Mouse (Mus musculus): ENCODE measurements around the gene Grk6.
"Not testable (repeated sequence)": the region's sequence is repeated elsewhere in the genome, so short reads cannot be mapped to it uniquely, and the experiment has no call there.

Gene Grk6

DNA sequence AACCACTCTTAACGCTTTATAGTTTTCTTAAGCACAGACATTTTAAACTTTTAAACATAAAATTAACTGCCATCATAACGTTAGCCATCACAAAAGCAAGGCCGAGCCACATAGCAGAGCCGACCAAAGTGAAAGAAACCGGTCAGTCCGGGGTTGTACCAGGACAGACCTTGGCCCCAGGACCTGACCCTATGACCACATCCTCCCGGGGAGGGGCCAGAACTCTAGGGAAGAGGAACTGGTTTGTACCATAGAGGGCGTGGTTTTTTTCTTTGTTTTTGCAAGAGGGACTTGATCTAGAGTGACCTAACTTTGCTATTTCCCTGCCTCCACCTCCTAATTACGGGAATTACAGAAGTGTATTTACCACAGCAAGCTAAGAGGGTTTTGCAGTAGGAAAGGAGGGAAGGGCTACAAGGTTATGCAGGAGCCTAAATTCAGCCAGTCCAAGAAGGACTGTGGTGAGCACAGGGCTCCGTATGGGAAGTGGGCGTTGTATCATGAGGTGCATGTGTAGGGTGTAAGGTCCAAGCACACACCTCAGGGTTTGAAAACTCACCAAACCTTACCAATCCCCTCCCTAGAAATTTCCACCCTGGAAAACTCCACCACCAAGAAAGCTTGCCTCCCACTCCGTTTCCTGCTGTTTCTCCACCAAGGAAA, 15.5 kb upstream of the Grk6 start:
- DNase-seq: peak; percentile 69 to 70

DNA sequence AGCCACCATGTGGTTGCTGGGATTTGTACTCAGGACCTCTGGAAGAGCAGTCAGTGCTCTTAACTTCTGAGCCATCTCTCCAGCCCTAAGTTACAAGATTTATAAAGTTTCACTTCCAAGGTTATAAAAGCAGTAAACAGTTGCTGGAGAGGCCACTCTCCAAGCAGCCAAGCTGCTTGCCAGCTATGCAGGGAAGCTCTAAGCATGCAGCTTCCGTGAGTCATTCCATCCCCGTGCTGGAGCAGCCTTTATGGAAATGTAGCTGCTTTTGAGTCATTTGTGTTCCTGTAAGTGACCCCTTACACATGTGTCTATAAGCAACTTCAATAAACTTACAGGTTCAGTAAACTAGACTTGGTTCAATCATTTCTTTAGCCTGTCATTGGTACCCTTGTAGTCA, 14.3 kb upstream of the Grk6 start:
- no peak for DNase-seq

DNA sequence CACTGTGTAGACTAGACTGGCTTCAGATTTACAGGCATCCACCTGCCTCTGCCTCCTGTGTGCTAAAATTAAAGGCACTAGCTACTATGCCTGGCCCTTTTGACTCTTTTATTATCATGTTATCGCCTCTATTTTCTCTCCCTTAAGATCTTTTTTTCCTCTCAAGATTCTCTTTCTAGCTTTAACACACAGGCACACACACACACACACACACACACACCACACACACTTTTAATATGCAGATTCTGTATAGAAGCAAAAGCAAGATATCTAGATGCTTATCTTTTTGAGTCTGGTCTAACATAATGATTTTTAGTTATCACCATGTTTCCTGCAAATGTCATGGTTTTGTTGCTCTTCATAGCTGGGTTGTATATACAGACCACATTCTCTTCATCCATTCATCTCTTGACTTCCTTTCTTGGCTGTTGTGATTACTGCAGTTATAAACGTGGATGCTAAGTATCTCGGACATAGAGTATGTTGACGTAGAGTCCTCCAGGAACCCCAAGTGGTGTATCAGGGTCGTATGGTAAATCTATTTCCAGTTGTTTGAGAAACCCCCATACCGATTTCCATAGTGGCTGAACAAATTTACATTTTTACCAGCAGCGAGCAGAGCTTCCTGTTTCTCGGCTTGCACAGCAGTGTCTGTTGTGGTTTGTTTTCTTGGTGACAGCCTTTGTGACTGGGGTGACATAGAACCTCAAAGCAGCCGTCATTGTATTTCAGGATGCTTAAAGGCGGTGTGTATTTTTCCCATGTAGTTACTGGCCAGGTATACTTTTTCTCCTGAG, 12.8 kb upstream of the Grk6 start:
- DNase-seq: no peak

DNA sequence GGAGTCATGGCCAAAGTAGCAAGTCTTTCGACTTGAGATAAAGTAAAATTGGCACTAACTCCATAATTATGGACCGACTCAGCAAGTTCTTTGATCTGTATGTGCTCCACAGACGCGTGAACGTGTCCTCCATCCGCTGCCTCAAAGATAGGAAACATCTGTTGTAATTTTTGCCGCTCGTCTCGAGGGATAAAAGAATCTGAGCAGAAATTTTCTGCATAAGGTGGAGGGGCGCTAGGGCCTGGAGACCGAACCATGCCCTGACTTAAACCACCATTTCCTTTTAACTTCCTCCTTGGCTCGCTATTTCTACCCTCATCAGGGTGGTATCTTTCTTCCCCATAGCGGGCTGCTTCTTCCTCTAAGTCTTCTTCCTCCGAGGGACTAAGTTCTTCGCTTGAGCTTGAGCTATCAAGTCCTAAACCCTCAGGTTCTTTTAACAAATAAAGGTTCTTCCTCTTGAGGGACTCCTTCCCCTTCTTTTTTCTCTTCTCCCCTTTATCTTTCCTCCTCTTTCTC, 7.7 kb upstream of the Grk6 start:
- not testable (repeated sequence) for DNase-seq

DNA sequence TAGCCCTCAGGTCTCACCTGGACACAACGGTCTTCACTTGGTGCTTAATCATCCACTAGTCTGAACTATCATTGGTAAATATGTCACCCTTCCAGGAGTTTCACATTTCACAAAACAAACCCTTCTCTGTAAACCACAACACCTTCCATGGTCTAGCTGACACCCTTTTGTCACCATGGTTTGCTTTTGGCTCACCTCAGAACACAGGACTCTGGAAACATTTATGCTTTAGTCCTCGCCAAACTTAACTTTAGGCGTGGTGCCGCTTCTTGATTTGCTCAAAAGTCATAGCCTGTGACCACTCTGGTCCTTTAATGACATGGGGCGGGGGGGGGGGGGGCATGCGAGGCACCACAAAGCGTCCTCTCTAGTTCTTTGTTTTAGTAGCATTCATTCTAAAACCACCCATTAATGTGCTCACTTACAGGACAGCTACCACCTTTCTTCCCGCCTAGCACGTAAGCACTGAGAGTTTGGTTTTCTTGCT, 1.0 kb upstream of the Grk6 start:
- no peak for DNase-seq

DNA sequence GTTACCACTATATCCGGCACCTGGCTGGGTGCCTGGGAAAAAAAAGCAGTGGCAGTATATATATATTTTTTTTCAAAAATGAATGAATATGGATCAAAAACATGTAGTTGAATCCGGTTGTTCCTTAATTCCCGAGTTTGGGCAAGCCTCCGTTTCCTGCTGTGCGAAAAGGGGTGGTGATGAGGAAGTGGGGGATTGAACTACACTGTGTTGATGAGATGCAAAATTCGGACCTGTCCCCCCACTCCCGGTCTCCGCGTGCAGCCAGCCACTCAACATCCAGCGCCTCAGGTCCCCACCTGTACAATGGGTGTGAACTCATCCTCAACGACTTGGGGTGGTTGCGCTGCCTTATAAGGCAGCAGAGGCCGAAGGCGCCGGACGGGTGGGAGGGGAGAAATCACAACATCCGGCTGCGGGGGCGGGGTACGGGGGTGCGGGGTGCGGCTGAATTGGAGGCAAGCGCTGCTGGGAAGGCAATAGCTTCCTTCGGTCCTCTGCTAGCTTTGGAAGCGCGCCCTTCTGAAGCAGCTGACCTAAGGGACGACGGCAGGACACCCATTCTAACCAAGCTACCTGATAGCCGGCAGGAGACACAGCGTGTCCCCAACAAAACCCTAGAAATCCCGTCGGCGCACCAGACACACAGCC, 461 bp upstream of the Grk6 start:
- peak in 1 of 2 experiments; percentile 88 for DNase-seq

DNA sequence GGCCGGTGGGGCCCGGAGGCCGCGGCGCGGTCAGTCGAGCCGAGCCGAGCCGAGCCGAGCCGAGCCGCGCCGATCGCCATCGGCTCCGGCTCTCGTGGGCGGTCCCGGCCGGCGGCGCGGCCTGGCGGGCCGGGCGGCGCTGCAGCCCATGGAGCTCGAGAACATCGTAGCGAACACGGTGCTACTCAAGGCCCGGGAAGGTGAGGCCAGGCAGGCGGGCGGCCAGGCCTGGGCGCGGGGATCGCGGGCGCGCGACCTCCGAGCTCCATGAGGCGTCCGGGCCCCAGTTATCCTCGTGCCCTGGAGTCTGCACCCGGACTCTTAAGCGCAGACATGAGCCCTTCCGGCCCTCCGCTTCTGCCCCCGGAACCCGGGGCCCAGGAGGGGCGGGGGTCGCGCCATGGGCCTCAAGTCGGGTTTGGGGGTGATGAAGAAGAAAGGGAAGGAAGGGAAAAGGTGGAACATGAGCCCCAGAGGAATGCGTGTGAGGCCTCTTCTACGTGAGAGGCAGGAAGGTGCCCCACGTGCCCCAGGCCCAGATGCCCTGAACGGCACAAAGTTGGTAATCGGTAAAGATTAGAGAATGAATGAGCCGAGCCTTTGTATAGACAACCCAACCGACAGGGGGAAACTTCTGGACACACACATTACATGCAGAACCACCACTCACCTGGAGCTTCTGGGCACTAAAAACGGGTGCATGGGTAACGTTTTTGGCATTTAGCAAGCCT, 654 bp downstream of the Grk6 start:
- peak; percentile 43 to 59 for DNase-seq

DNA sequence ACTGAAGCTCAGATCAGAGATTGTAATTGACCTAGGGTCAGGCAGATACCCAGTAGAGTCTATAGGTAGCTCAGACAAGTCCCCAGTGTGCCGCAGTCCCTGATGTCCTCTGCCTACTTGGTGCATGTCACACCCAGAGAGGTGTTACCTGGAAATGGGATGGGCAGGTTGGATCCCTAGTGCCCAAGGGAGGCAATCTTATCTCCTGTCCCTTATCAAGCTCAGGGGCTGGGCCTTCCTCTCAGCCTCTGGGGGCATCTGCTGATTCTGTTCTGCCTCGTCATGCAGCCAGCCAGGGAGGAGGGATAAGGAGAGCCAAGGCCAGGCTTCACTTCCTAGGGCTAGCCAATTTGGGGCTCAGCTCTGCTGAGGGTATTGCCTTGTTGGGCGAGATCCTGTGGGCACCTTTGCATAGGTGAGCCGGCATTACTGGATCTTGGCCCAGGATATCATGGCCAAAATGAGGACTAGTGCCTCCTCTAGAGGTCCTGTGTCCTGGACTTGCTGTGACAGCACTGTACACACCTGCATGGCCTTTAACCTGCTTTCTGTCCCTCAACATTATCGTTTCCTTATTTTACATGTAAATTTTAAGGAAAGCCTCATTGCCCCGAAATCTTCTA, 1.7 kb downstream of the Grk6 start:
- DNase-seq: no peak

DNA sequence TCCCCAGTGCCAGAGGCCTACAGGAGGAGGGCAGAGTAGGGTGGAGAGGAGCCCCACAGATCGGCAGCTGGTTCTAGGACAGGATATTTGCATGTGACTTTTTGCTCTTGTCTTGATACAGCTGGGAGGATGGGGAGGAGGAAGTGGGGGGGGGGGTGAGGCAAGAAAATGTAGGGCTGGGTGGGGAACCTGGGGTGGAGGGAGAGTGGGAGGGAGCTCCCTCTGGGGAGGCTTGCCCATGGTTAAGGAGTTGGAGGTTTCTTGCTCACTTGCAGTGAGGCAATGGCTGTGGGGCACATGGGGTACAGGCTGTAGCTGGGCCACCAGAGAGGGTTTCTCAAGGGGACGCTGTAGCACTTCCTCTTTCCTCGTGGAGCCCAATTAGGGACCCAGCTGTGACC, 2.7 kb downstream of the Grk6 start:
- DNase-seq: peak; percentile 62 to 68

DNA sequence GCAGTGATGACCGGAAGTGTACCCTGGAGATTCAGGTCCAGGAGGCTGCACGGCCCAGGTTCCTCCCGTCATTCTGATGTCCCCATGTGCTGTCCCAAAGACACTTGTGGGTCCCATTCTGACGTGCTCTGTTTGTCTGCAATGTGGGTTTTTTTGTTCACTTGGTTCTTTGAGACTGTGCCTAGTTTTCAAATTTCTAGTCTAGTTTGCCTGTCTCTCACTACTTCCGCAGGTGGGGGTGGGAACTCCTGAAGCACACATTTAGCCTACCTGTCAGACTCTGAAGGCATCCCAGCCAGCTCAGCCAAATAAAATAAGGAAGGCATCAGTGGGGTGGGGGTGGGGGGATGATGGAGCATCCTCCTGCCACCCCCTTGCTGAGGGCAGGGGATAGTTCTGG, 3.3 kb downstream of the Grk6 start:
- DNase-seq: no peak

DNA sequence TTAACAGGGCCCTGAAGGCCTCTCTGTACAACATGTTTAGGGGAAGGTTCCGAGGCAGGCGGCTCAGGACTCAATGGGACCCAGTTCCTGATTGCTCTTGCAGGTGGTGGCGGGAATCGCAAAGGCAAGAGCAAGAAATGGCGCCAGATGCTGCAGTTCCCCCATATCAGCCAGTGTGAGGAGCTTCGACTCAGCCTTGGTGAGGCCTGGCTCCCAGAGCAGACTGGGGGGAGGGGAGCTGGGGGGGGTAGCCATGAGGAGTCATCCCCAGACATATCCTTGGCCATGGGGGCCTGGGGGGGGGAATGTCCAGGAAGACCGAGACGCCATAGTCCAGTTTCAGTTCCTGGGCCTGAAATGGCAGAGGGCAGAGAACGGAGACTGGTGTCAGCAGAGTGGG, 4.3 kb downstream of the Grk6 start:
- DNase-seq: no peak

DNA sequence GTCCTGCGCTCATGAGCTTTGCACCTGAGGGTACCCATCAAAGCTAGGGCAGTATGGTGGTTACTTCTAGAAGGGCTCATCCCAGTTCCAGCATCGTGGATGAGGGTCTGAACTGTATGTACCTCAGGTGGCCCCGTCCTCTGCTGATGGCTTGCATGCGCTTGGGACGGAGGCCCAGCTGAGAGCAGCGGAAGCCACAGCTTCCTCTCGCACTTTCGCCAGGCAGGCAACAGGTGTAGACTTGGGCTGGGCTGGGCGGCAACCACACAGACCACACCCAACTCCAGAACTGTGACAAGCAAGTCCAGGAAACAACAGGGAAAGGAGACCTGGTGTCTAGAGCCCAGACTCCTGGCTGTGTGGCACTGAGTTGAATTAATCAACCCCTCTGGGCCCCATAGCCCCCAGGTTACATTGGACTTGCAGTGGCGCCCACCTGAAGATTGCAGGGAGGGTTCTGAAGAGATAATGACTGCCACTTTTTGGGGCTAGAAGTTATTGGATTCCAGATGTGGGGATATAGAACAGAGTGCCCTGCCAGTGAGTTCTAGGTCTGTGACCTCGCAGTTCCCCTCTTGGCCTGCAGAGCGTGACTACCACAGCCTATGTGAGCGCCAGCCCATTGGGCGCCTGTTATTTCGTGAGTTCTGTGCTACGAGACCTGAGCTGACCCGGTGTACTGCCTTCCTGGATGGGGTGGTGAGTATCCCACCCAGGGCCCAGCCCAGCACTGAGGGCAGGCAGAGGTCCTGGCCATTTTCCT, 5.0 kb downstream of the Grk6 start:
- peak; percentile 76 to 77 for DNase-seq

DNA sequence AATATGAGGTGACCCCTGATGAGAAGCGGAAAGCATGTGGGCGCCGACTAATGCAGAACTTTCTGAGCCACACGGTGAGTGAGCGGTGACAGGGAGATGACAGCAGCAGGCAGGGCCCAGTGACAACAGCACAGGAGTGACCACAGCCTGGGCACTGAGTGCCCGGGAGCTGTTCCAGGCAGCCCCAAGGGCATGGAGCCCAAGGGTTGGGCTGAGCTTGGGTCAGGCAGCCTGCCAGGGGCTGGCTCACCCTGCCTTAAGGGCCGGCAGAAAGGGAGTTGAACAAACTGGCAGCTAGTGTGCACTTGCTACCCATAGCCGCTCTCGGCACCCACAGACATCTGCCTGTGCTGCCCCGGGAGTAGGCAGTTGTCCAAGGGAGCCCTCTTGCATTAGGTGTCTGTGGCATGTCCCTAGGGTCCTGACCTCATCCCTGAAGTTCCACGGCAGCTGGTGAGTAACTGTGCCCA, 5.7 kb downstream of the Grk6 start:
- DNase-seq: no peak

DNA sequence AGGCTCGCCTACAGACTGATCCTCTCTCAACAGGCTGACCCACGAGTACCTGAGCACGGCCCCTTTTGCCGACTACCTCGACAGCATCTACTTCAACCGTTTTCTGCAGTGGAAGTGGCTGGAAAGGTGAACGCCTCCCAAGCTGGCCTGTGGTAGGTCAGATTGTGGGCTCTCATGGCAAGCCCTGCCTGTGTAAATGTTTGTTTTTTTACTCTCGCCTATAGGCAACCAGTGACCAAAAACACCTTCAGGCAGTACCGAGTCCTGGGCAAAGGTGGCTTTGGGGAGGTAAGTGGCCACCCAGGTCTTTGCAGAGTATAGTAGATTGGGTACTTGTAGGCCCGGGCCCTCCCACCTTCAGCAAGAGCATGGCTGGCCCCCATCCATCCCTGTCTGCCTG, 6.4 kb downstream of the Grk6 start:
- DNase-seq: no peak

DNA sequence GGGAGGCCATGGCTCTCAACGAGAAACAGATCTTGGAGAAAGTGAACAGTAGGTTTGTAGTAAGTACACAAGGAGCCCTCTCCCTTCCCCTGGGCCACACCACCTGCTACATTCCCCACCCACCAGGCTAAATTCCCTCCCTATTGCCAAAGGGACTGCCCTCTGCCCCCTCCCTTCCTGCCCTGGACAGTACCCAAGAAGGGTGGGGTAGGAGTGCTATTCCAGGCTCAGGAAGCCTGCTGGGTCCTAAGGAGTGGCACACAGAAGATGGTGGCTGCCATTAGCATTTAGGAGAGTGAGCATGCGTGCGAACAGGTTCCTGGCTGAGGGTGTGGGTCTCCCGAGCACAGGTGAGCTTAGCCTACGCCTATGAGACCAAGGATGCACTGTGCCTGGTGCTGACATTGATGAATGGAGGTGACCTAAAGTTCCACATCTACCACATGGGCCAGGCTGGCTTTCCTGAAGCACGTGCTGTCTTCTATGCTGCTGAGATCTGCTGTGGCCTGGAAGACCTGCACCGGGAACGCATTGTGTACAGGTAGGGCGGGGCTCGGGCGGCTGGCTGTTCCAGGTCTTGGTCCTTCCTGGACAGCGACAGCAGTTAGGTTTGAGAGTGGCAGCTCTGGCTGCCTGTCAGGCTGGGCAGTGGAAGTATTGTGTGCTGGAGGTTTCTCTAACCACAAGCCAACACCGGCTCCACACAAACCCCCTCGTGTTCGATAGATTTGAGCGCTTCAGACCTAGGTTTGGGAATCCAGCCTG, 7.1 kb downstream of the Grk6 start:
- DNase-seq: no peak

DNA sequence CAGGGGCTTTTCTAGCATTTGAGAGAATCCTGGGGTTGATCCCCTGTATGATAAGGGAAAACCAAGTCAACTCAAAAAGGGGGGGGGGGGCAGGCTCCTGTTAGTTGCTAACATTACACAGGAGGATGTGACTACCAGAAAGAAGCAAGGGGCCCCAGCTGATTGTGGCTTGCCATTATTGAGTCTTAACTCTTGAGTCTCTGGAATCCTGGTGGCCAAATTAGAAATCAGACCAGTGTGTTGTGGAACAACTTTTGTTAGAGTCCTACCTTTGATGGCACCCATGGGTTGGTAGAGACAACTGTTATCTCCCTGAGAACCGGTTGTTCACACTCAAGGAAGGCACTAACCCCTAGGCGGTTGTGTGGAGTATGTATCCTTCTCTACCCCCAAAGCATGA, 18.1 kb downstream of the Grk6 start:
- no peak for DNase-seq

DNA sequence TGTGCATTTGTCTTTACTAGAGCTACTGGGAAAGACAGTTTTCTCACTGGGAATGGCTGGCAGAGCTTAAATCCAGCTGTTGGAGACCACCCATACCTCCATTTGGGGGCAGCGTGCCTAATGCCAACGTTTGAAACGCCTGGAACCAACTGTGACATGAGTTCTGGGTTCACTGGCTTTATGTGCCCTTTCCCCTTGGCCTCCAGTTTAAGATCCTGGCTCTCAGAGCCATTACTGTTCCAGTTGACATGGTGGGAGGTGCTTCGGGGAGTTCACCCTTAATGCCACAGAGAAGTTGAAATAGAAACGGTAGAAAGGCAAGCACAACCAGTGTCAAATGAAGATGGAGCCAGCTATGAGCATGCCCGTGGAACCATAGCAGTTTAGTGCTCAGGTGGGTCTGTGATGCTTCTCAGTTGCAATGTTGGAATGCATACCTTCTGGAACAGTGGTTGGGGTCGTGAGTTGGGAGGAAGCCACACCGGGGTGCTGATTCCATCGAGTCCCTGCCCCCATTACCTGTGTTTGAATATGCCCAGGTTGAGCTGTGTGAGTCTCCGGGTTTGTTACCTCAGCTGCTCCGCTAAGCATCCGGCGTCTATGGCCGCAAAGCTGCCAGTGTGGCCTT, 18.6 kb downstream of the Grk6 start:
- DNase-seq: peak in 1 of 2 experiments; percentile 52

DNA sequence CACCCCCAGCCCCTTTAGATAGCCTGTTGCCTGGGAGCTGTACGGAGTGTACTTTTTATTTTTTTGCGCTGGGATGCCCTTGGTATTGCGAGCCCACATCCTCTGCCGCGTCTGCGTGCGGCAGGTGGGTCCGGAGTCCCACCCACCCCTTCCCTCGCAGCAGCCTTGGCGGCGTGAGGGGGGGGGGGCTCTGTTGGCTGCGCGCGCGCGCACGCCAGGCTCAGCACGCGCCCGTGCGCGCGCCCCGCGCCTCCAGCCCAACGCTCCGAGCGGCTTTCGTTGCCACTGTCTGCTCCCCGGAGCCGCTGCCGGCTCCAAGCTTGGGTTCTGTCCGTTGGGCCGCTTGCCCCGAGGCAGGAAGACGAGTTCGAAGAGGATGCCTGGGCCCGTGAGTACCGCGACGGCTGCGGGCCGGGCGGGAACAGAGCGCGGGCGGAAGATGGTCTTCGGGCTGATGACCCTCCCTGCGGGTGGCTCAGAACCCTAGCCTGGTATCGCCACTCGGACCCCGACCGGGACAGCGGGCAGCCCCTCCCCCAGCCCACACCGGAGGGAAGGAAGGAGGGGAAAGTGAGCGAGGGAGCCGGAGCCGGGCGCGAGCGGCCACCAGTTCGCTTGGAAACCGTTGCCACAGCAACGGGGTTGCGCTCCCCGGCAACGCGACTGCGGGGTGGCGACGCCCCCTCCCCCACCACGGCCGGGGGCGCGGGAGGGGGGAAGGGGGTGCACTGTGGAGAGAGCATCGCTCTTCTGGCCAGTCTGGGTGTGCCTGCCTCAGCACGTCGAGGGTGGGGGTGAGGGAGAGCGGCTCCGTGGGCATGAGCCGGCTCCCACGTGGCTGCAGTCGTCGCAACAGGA, 19.4 kb downstream of the Grk6 start, which contains the start of gene Prr7:
Gene Prr7, plus strand, starts transcription at position 241 of the 858 bp plus-strand sequence.
- peak; percentile 55 to 63 for DNase-seq

DNA sequence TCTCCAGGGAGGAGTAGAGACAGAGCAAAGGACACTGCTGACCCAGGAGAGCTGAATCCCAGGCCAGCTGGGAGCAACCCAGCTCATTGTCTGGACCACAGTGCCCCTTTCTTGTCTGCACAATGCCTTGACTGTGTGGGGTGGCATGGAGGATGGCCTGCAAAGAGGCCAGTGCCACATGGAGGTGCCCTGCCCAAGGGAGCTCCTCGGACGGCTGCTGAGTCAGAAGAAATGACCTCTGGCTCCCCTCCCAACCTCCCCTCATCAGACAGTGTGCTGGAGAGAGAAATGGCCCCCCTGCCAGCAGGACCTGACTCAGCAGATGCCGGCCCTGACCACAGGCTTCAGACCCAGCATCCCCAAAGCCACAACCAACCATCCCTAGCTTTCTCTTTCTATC, 20.3 kb downstream of the Grk6 start:
- DNase-seq: no peak
